13 mouse cellular contexts compared by ENCODE assay signal in the genomic region with DNA sequence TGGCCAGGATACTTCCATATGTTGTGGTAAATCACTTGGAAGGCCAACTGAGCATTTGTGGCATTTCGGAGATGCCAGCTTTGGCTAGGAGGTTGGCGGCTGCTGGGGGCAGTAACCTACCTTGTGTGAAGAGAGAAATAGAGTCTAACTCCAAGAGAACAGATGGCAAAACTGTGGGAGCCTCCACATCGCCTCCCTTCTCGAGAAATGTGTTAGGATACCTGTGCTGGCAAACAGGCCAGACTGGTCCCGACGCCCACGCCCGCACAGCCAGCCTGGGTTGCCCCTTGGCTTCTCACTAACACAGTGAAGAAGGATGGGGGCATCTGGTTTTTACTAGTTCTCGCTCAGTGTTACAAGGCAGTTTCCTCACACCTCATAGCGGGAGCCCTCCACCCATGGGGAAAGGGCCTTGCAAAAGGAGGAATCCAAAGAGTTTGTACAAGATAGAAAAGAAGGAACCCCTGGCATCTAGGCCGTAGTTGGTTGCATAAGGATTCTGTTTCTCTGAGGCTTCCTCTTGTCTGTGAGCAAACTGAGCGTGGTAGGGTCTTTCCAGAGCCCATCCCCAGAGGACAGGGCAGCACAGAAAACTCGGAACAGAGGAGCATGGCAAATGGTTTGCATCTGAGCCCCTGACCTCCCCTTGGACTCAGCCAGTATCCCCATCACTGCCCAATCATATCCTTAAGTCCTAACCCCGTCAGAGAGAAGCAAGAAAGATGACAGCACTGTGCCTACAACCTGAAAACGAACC.
DNase-seq lines count a peak whose midpoint lies in the region; ATAC-seq lines count a peak whose summit lies in the region.
"Had no signal": no experiment of that assay in that cellular context is flagged by ENCODE, and none has a peak within 500 bp of the region (broad histone marks: within the 10 kb centered on the region; RNA-seq: fewer than 3 reads in every experiment).

No protein-coding gene starts in this region.

- no peak overlapping the region for H3K27ac ChIP-seq in hindbrain, embryonic 15.5 days (replicated peaks)
- no peak overlapping the region for H3K27ac ChIP-seq in hindbrain, embryonic 12.5 days
- H3K27ac ChIP-seq: midbrain, embryonic 12.5 days; neural tube, embryonic 13.5 days had no signal

- no peaks in the 10 kb centered on the region for H3K9me3 ChIP-seq in hindbrain, embryonic 15.5 days
- no peaks in the 10 kb centered on the region for H3K9me3 ChIP-seq in hindbrain, embryonic 12.5 days (replicated peaks)
- H3K9me3 ChIP-seq: midbrain, embryonic 12.5 days; neural tube, embryonic 13.5 days had no signal

- intact Hi-C loops in left cerebral cortex, postnatal 25 days (cut with DNase I) = no loop called here

- H3K4me3 ChIP-seq in hindbrain, embryonic 15.5 days = no peak overlapping the region
- H3K4me3 ChIP-seq in hindbrain, embryonic 12.5 days = no peak overlapping the region
- H3K4me3 ChIP-seq: midbrain, embryonic 12.5 days; neural tube, embryonic 13.5 days had no signal

- H3K9ac ChIP-seq in hindbrain, embryonic 15.5 days = no peak overlapping the region
- H3K9ac ChIP-seq in hindbrain, embryonic 12.5 days = no peak overlapping the region
- H3K9ac ChIP-seq: midbrain, embryonic 12.5 days; neural tube, embryonic 13.5 days had no signal

- no peaks in the 10 kb centered on the region for H3K36me3 ChIP-seq in hindbrain, embryonic 15.5 days
- H3K36me3 ChIP-seq in hindbrain, embryonic 12.5 days = no peaks in the 10 kb centered on the region
- H3K36me3 ChIP-seq: midbrain, embryonic 12.5 days; neural tube, embryonic 13.5 days had no signal

- WGBS in hindbrain, embryonic 15.5 days = 73% methylated on average over 15 of the region's 15 CpGs
- 75% methylated on average over 15 of the region's 15 CpGs for WGBS in hindbrain, embryonic 12.5 days

- 0 out of 2 replicates have a peak, but pooled peaks have one; percentile 30 for ATAC-seq in hindbrain, embryonic 15.5 days (ENCODE audit: low FRiP score, low read depth)
- no peak for ATAC-seq in hindbrain, embryonic 12.5 days (ENCODE audit: low FRiP score)

- no peaks in the 10 kb centered on the region for H3K27me3 ChIP-seq in hindbrain, embryonic 15.5 days
- H3K27me3 ChIP-seq in hindbrain, embryonic 12.5 days = no peaks in the 10 kb centered on the region
- H3K27me3 ChIP-seq: neural tube, embryonic 13.5 days had no signal

- 0 out of 2 replicates have a peak, but pooled peaks cover 8% of the 10 kb centered on the region for H3K4me1 ChIP-seq in hindbrain, embryonic 15.5 days (replicated peaks)
- peaks cover 12% of the 10 kb centered on the region for H3K4me1 ChIP-seq in hindbrain, embryonic 12.5 days

- DNase-seq in ZHBTc4 (ENCODE audit: low read depth, low spot score) = peak; percentile 67
- DNase-seq in cerebellum, adult 18-20 months = peak; percentile 92 to 96
- peak; percentile 35 to 83 for DNase-seq in left cerebral cortex, postnatal 25 days (ENCODE audit: low spot score in 2 of 2)
- DNase-seq in urinary bladder, postnatal 14 days (ENCODE audit: low spot score) = no peak
- no peak for DNase-seq in thymus, postnatal 10 days (ENCODE audit: low spot score in 2 of 2)
- no peak for DNase-seq in heart, adult 9 months (ENCODE audit: low spot score in 2 of 2)
- DNase-seq: gastrocnemius, postnatal 36 days; heart, postnatal 4 days; lung, adult 2 months had no signal

- H3K4me2 ChIP-seq in hindbrain, embryonic 15.5 days = no peak overlapping the region
- no peak overlapping the region for H3K4me2 ChIP-seq in hindbrain, embryonic 12.5 days (replicated peaks)
- H3K4me2 ChIP-seq: midbrain, embryonic 12.5 days; neural tube, embryonic 13.5 days had no signal

Comparison
In these comparisons a context has a peak if more than half of its experiments do, and no peak if none do; other contexts are left out.
1. DNase-seq: peak in ZHBTc4 (single experiment), cerebellum, adult 18-20 months (2 of 2) and left cerebral cortex, postnatal 25 days (2 of 2); none in urinary bladder, postnatal 14 days (single experiment), thymus, postnatal 10 days (0 of 2) and heart, adult 9 months (0 of 2).